Mouse (Mus musculus) embryo, embryonic 10.5 days (tissue): ENCODE measurements around the gene Dhx30.

Experiments used
- DNase-seq: peaks from one replicate; pipeline ENCODE4 v3.0.0-alpha.2; 2015; ENCODE audit warnings: low spot score

The Dhx30 gene

GRCm38 (mm10) chr9:110045763-110046377 lies 71.8 kb downstream of the Dhx30 start:
- no peak for DNase-seq

GRCm38 (mm10) chr9:110044373-110044772 lies 73.3 kb downstream of the Dhx30 start:
- no peak for DNase-seq

GRCm38 (mm10) chr9:110038485-110038884 lies 79.1 kb downstream of the Dhx30 start:
- DNase-seq: no peak

- no peak for DNase-seq
Measured at GRCm38 (mm10) chr9:110037895-110038294, 79.7 kb downstream of the Dhx30 start.

GRCm38 (mm10) chr9:110035091-110035490 lies 82.5 kb downstream of the Dhx30 start:
- DNase-seq: no peak
